Mouse (Mus musculus): ENCODE measurements around the gene Tgfbr1.
"Not testable (repeated sequence)": the region's sequence is repeated elsewhere in the genome, so short reads cannot be mapped to it uniquely, and the experiment has no call there.

Tgfbr1 gene

DNA sequence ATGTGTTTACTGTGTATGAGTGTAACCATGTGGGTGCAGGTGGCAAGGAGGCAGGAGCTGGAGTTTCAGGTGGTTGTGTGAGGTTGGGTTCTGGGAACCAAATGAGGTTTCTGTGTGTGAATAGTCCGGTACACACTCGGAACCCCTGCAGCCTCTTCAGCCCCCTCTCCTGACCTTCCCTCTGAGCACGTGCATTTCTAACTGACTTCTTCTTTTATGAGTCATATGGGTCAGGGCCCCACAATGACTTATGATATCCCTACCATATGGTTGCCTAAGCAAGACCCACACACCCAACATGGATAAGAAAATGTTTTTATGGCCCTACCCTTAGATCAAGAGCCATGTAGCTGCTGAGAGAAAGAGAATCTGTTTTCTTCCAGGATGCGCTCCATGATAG lies 6.0 kb upstream of the Tgfbr1 start:
- no peak for DNase-seq (ENCODE audit: low read depth, low spot score)

- DNase-seq (ENCODE audit: low read depth, low spot score) = no peak
Measured at GRCm38 (mm10) chr4:47349759-47350158, 3.3 kb upstream of the Tgfbr1 start.

DNA sequence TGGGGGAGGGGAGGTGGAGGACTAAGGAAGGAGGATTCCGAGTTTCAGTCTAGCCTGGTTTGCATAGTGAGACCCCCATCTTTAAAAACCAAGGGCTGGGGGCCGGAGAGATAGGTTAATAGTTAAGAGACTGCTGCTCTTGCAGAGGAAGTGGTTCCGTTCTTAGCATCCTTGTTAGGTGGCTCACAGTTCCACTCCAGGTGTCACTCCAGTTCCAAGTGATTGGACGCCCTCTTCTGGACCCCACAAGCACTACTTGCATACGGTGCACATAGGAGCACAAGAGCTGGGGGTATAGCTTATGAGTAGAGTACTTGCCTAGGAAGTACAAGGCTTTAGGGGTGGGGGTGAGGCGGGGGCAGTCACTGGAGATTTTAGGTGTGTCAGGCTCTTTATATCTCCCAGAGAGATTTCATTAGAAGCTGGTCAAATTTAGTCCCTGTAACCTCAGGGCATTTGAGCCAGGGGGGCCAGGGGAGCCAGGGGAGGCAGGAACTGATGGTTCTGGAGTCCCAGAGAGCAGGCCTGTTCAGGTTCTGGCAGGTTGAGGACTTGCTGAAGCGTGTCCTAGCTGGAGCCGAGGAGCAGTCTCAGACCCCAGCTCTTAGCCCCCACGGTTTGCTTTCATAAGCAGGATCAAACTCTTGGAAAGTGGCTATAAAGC lies 1.5 kb upstream of the Tgfbr1 start:
- peak; percentile 93 for DNase-seq (ENCODE audit: low read depth, low spot score)

DNA sequence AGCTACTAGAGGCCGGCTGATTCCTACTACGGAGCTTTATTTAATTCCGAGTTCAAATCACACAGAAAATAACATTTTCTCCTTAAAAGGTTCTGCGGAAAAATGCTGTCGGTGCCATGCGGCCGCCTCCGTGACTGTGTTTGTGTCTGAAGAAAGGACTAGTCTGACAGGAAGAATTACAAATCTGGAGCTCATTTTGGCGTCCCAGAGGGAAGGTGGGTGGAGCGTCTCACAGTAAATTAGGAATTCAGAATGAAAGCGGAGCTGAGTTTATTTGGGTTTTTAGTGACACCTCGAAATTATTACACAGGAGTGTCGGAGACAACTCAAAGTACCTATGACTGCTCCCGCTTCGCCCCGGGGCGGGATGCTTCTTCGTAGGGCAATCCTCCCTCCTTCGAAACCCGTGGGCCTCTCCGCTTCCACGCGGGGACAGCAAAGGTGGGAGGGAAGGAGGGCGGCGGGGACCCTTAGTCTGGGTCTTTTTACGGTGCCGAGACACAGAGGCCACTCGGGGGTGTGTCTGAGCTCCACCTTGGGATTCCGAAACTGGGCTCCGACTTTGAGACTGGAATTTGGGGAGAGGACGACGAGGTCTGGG lies 861 bp upstream of the Tgfbr1 start:
- DNase-seq (ENCODE audit: low read depth, low spot score) = peak; percentile 59

DNA sequence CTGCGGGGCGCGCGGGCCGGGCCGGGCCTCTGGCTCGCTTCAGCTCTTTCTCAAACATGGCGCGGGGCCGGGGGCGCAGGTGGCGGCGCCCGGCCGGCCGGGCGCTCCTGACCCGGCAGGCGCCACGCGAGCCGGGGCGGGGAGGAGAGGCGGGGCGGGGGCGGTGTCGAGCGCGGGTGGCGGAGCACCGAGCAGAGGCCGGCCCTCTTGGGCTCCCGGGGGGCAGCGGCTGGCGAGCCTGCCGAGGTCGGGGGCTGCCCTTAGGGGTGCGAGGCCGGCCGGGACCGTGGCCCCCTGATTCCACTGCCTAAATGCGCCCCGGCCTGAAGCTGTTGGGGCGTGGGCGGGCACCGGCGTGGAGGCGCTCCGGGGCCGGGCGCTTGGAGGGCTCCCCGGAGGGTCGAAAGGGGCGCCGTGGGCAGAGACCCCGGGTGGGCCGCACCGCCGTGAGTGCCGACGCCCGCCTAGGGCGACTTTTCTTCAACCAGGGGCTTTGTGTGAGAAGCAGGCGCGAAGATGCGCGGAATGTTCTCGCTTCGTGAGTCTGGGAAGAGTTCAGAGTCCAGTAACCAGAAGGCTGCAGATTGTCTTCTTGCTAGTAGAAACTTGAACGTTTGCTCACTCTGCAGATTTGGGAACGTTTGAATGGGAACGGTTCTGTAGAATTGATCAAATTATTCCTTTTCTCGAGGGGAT lies 542 bp downstream of the Tgfbr1 start:
- DNase-seq (ENCODE audit: low read depth, low spot score) = no peak

- no peak for DNase-seq (ENCODE audit: low read depth, low spot score)
Measured at GRCm38 (mm10) chr4:47354304-47354703, 1.3 kb downstream of the Tgfbr1 start.

GRCm38 (mm10) chr4:47362662-47363061 lies 9.6 kb downstream of the Tgfbr1 start:
- DNase-seq (ENCODE audit: low read depth, low spot score) = no peak

- DNase-seq (ENCODE audit: low read depth, low spot score) = no peak
Measured at GRCm38 (mm10) chr4:47363134-47363533, 10.1 kb downstream of the Tgfbr1 start.

DNA sequence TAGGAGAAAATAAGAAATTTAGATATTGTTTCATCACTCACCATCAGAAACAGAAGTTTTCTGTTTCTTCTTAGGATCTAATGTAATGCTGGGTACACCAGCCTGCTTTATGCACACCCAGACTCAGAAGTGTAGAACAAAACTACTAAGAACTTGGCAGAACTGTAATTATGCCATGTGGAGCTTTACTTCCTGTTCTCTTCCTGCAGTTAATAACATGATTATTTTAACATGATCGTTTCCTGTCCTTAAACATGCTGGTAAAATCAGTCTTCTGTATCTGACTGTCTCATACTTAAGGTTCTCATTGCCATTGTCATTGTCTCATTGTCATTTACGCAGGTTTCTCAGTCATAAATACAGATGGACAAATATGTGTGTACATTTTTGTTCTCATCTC lies 15.7 kb downstream of the Tgfbr1 start:
- no peak for DNase-seq (ENCODE audit: low read depth, low spot score)

GRCm38 (mm10) chr4:47378716-47379115 lies 25.7 kb downstream of the Tgfbr1 start:
- no peak for DNase-seq (ENCODE audit: low read depth, low spot score)

DNA sequence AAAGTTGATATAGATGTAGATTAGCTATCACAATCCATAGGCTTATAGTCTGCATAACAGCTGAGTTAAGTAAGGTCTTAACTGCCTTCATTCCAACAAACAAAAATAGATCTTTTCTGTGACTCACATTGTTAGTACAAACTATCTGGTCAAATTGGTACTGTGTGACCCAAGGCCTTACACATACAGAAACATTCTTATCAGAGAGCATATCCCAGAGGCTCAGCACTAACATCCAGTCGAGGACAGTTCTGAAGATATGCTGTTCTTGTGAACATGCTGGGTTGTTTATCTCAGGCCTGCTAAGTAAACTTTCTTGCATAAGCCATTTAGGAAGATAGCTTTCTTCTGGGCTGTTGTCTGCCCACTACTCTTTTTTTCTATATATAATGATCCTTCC lies 29.4 kb downstream of the Tgfbr1 start:
- DNase-seq (ENCODE audit: low read depth, low spot score) = no peak

- not testable (repeated sequence) for DNase-seq (ENCODE audit: low read depth, low spot score)
Measured at GRCm38 (mm10) chr4:47391926-47392325, 38.9 kb downstream of the Tgfbr1 start.

GRCm38 (mm10) chr4:47396251-47396650 lies 43.2 kb downstream of the Tgfbr1 start:
- no peak for DNase-seq (ENCODE audit: low read depth, low spot score)

DNA sequence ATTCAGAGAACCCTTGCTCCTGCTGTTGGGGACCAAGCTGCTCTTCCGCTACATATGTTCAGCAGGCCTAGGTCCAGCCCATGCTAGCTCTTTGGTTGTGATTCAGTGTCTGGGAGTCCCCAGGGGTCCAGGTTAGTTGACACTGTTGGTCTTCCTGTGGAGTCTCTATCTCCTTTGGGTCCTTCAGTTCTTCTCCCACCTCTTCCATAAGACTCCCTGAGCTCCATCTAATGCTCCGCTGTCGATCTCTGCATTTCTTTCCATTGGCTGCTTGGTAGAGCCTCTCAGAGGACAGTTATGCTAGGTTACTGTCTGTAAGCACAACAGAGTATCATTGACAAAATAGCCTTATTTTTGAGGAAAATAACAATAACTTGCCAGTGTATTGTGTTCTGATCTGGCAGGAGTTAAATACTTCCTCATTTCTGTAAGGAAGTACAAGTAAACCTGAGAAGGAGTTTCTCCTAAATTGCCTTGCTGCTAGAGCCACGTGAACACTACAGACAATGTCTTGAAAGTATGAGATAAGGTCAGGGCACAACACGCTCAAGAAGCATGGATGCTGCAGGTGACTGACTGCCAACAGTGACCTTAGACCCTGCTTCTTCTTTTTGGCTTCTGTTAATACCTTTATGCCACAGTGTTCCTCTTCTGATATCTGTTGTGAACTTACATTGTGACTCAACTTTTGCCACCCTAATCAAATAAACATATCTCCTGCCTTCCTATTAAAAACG lies 45.1 kb downstream of the Tgfbr1 start:
- DNase-seq (ENCODE audit: low read depth, low spot score) = no peak

- DNase-seq (ENCODE audit: low read depth, low spot score) = peak; percentile 74
Measured at GRCm38 (mm10) chr4:47399824-47400223, 46.8 kb downstream of the Tgfbr1 start.

- no peak for DNase-seq (ENCODE audit: low read depth, low spot score)
Measured at GRCm38 (mm10) chr4:47400314-47400713, 47.3 kb downstream of the Tgfbr1 start.

DNA sequence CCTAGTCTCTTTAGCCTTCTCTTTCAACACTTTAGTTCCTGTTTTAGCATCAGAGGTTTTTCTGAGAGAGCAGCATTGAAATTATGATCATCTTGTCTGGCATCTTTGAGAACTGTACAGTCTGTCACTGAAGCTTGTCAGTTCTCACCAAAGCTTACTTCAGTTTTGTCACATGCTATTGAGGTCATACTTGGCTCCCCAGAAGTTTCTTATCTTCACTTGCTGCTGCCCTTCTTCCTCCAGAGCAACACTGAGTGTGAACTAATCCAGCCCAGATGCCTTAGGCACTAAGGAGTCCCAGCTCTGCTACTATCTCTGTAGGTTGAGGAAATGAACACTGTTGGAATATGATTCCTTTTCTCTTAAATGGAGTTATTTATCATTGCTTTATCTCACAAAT lies 49.2 kb downstream of the Tgfbr1 start:
- no peak for DNase-seq (ENCODE audit: low read depth, low spot score)

GRCm38 (mm10) chr4:47404536-47404935 lies 51.5 kb downstream of the Tgfbr1 start:
- DNase-seq (ENCODE audit: low read depth, low spot score) = no peak

DNA sequence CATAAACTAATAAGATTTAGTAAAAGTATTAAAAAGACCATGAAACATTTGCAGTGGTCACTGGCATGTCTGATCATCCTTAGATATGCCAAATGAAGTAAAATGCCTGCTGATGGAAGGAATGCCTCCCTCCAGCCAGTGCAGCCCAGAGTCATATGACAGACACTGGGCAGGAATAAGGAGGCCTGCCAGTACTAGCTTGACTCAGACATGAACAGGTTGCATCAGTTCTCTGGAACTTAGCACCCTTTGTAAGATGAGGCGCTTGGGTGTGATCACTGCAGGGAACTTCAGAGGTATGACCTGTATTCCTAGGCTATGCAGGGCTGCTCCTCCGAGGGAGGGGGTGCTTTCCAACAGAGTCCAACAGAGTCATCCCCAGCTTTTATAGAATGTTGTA lies 54.1 kb downstream of the Tgfbr1 start:
- DNase-seq (ENCODE audit: low read depth, low spot score) = no peak

DNA sequence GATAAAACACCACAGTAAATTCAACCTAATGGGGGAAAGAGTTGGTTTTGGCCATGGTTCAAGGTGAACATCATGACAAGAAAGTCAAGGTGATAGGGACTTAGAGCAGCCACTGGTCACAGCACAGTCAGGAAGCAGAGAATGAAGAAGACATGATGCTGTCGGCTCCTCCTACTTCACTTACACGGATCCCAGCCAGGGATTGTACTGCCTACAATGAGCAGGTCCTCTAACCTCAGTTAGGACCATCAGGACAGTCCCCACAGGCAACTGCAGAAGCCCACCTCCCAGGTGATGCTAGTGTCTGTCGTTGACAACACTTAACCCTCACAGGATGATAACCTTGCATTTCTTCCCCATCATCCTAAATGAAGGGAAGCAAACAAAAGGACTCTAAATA lies 64.8 kb downstream of the Tgfbr1 start:
- DNase-seq (ENCODE audit: low read depth, low spot score) = no peak

DNA sequence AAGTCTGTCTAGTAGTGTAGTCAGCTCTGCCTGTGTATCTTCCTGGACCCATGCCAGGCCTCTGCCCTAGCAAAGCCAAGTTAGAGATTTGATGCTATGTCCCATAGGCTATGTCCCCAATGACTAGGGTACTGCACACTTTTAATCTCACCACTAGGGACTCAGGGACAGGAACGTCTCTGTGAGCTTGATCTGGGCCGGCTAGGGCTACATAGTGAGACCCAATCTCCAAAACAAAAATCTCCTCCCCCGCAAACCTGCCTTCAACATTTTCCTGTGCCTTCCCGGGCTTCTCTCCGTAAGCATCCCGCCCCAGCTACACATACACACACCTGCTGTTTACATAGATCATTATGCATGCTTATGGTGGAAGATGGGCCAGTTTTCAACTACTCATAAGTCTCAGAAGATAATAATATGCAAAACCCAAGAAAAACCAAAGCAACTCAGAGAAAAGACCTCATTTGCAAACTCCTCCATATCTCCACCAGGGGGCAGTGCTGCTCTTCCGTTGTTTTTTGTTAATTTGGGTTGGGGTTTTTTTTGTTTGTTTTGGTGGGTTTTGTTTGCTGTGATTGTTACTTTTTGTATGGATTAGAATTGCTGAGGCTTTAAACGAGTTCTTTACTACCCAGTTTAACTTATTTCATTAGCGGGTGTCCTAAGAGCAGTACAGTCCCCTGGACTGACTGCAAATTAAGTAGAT lies 66.4 kb downstream of the Tgfbr1 start:
- peak; percentile 60 for DNase-seq (ENCODE audit: low read depth, low spot score)

DNA sequence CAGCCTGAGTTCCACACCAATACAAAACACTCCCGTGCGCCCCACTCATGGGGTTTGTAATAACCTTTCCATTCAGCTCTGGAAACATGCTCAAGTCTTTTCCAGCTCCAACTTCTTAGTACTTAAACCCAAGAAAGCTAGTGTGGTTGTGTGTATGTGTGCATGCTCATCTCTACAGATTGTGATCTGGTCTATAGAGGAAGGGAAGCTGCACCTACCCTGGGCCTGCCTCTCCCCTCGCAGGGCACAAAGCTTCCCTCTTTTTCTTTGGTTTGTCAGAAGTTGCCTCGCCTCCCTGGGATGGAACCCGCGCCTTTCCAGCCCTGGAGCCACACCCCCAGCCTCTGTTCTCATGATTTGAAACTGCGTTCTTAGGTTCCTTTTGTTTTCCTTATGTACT lies 67.2 kb downstream of the Tgfbr1 start:
- DNase-seq (ENCODE audit: low read depth, low spot score) = no peak

All from CD4-positive, CD25-positive, alpha-beta regulatory T cell, adult 2 months (primary cell).